Mouse (Mus musculus) liver, postnatal 0 days (tissue): ENCODE data around the gene Psmb6. TPM values are rescaled to one million over a fixed set of nuclear protein-coding genes. Genes with fewer than 3 reads are reported as not detected.
A peak's percentile ranks its signal among the peaks of the same experiment; 100 is the strongest.

Experiments
- ATAC-seq: fragments of 200-750 bp; cut with Nextera tagmentation; 2 replicates; pipeline ENCODE4 v1.8.0; 2017; ENCODE audit warnings: mild to moderate bottlenecking, moderate library complexity
- DNase-seq: peaks from one replicate; pipeline ENCODE4 v3.0.0-alpha.2; 2016
- H3K27ac ChIP-seq: fragments of 300-500 bp; sonication (generic); 2 replicates; pipeline ENCODE4 v1.5.1; 2014; ENCODE audit warnings: antibody characterized with exemption, moderate library complexity, mild to moderate bottlenecking, low read depth
- H3K27me3 ChIP-seq: fragments of 300-500 bp; sonication (generic); 2 replicates; pipeline ENCODE4 v1.6.1; 2014; ENCODE audit warnings: low read length, control low read depth, mixed read lengths; ENCODE audit not compliant: insufficient read depth
- H3K36me3 ChIP-seq: fragments of 300-500 bp; sonication (generic); replicated peaks from 2 replicates; pipeline ENCODE4 v1.6.1; 2014; ENCODE audit warnings: mild to moderate bottlenecking, control low read depth, low read length, moderate library complexity, mixed read lengths; ENCODE audit not compliant: insufficient read depth
- H3K4me1 ChIP-seq: fragments of 300-500 bp; sonication (generic); 2 replicates; pipeline ENCODE4 v1.6.1; 2014; ENCODE audit warnings: antibody characterized with exemption, mild to moderate bottlenecking, control low read depth; ENCODE audit not compliant: insufficient read depth
- H3K4me2 ChIP-seq: fragments of 300-500 bp; sonication (generic); 2 replicates; pipeline ENCODE4 v1.6.1; 2014; ENCODE audit warnings: low read depth, mild to moderate bottlenecking, low read length, moderate library complexity, mixed read lengths
- H3K4me3 ChIP-seq: fragments of 300-500 bp; sonication (generic); 2 replicates; pipeline ENCODE4 v1.5.1; 2014; ENCODE audit warnings: low read depth, low read length
- H3K9ac ChIP-seq: fragments of 300-500 bp; sonication (generic); replicated peaks from 2 replicates; pipeline ENCODE4 v1.6.1; 2014; ENCODE audit warnings: mild to moderate bottlenecking, moderate library complexity
- H3K9me3 ChIP-seq: fragments of 300-500 bp; sonication (generic); 2 replicates; pipeline ENCODE4 v1.6.1; 2016; ENCODE audit warnings: mild to moderate bottlenecking, control low read depth, low read length, mixed read lengths
- CTCF ChIP-seq: sonication (generic); IDR thresholded peaks from 2 replicates; pipeline ENCODE4 v1.5.1; 2016; ENCODE audit warnings: antibody characterized with exemption, low read depth
- EP300 ChIP-seq: IDR thresholded peaks from 2 replicates; pipeline ENCODE4 v1.6.1; 2016; ENCODE audit warnings: antibody characterized with exemption, low read depth, mild to moderate bottlenecking
- WGBS: fragments of 180-500 bp; shearing (Covaris S2); extraction: QIAGEN DNeasy Blood & Tissue Kit; methylation state at CpG from one replicate; pipeline ENCODE4 v1.1.7; 2014; ENCODE audit not compliant: insufficient replicate concordance; 5-methylcytosine and 5-hydroxymethylcytosine counted together
- polyA plus RNA-seq: library from polyadenylated mRNA; unstranded; fragments of >200 nt; fragmentation: Nextera tagmentation; extraction: Ambion mirVana; gene quantifications from 2 replicates; pipeline ENCODE4 v1.2.1, GENCODE M21; 2015

Psmb6 gene
- polyA plus RNA-seq, 1 experiment from 2014 or later = 325 TPM

- Histone ChIP-seq H3K36me3 (no peaks in the 10 kb centered on the region), H3K27ac (no peak overlapping the region), H3K9ac (no peak overlapping the region; the same call in 1 of the 2 replicates), H3K27me3 (peaks cover 5% of the 10 kb centered on the region; the same call in 1 of the 2 replicates), H3K4me3 (peak overlapping the region; percentile 58; the same call in 1 of the 2 replicates), H3K4me1 (peaks cover 4% of the 10 kb centered on the region; the same call in 1 of the 2 replicates), H3K9me3 (no peaks in the 10 kb centered on the region), H3K4me2 (peak overlapping the region; percentile 79)
- TF ChIP-seq CTCF (no peak), EP300 (no peak)
- WGBS = 71% methylated on average over 7 of the region's 7 CpGs
- ATAC-seq = no peak
- no peak for DNase-seq
These were observed 15.8 kb downstream of the Psmb6 start for GRCm38 (mm10) chr11:70540928-70541327.

DNA sequence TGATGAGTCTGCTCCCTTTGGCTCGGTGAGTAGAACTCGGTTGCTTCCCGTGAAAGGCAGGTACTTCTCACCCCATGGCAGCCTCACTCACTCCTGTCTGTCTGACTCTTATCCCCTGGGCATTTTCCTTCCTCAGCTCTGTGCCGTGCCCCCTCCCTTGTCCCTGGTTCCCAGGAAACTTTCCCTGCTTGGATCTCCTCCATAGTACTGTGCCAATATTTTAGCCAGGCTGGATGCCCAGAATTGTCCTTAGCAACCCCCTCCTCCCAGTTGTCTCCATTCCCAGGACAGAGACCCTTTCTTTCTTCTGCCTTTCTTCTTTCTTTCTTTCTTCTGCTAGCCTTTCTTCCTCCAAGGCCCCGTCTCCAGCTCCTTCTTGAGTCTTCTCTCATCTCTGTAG lies 16.2 kb downstream of the Psmb6 start:
- Histone ChIP-seq H3K27me3 (peaks cover 5% of the 10 kb centered on the region; the same call in 1 of the 2 replicates), H3K4me3 (no peak overlapping the region), H3K27ac (no peak overlapping the region), H3K9ac (no peak overlapping the region), H3K4me1 (peaks cover 4% of the 10 kb centered on the region; the same call in 1 of the 2 replicates), H3K36me3 (no peaks in the 10 kb centered on the region), H3K9me3 (no peaks in the 10 kb centered on the region), H3K4me2 (no peak overlapping the region)
- TF ChIP-seq CTCF (no peak), EP300 (no peak)
- DNase-seq = no peak
- WGBS = 64% methylated on average over 5 of the region's 5 CpGs
- ATAC-seq = no peak

GRCm38 (mm10) chr11:70544496-70544895 lies 19.3 kb downstream of the Psmb6 start:
- DNase-seq = no peak
- TF ChIP-seq CTCF = no peak
- TF ChIP-seq EP300 = no peak
- no peak overlapping the region for H3K4me3 ChIP-seq
- no peak overlapping the region for H3K9ac ChIP-seq
- H3K27ac ChIP-seq = no peak overlapping the region
- no peaks in the 10 kb centered on the region for H3K9me3 ChIP-seq
- H3K27me3 ChIP-seq = peaks cover 5% of the 10 kb centered on the region; the same call in 1 of the 2 replicates
- H3K4me1 ChIP-seq = peaks cover 4% of the 10 kb centered on the region; the same call in 1 of the 2 replicates
- no peaks in the 10 kb centered on the region for H3K36me3 ChIP-seq
- 65% methylated on average over 7 of the region's 7 CpGs for WGBS
- ATAC-seq = no peak
- H3K4me2 ChIP-seq = no peak overlapping the region

DNA sequence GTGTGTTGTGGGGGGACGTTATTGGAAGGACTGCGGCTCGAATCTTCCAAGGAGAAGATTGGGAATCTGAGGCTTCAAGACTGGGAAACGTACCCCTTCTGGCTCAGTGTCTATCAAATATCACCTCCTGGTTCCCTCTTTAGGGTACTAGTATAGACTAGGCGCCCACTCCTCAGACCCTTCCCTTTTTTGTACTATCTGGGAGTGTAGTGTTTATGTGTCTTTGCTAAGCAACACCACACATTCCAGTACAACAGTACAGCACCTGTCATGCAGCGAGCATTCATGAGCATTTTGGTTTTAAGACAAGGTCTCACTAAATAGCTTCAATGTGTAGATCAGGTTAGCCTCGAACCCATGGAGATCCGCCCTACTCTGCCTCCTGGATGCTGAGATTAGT lies 26.4 kb downstream of the Psmb6 start:
- TF ChIP-seq EP300 (no peak), CTCF (no peak)
- Histone ChIP-seq H3K27ac (no peak overlapping the region), H3K4me3 (no peak overlapping the region), H3K9ac (no peak overlapping the region), H3K4me1 (no peaks in the 10 kb centered on the region), H3K9me3 (no peaks in the 10 kb centered on the region), H3K4me2 (no peak overlapping the region), H3K27me3 (no peaks in the 10 kb centered on the region), H3K36me3 (no peaks in the 10 kb centered on the region)
- DNase-seq (no peak), ATAC-seq (no peak)
- 78% methylated on average over 8 of the region's 8 CpGs for WGBS

DNA sequence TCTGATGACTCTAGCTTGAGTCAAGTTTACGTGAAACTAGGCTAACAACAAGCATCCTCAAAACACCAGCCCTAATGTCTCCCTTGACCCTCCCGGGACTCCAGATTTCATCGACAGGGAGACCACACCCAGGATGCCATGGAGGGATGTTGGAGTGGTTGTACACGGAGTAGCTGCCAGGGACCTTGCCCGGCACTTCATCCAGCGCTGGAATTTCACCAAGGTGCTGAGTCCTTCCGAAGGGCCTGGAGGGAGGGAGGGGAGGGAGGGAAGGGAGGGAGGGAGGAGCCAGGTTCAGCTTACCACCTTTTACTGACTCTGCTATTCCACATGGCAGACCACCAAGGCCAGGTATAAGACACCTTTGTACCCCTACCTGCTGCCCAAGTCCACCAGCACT lies 28.8 kb downstream of the Psmb6 start:
- DNase-seq (no peak), ATAC-seq (no peak)
- WGBS = 60% methylated on average over 7 of the region's 7 CpGs
- no peaks in the 10 kb centered on the region for H3K9me3 ChIP-seq
- H3K36me3 ChIP-seq = no peaks in the 10 kb centered on the region
- no peaks in the 10 kb centered on the region for H3K27me3 ChIP-seq
- H3K27ac ChIP-seq = no peak overlapping the region
- H3K9ac ChIP-seq = no peak overlapping the region
- H3K4me3 ChIP-seq = no peak overlapping the region
- no peak overlapping the region for H3K4me2 ChIP-seq
- no peaks in the 10 kb centered on the region for H3K4me1 ChIP-seq
- TF ChIP-seq CTCF (no peak), EP300 (no peak)

GRCm38 (mm10) chr11:70557545-70557944 lies 32.4 kb downstream of the Psmb6 start:
- no peak overlapping the region for H3K27ac ChIP-seq
- H3K36me3 ChIP-seq = no peaks in the 10 kb centered on the region
- DNase-seq (no peak), ATAC-seq (no peak)
- TF ChIP-seq CTCF (0 out of 2 replicates have a peak, but pooled peaks have one; percentile 16), EP300 (no peak)
- H3K4me2 ChIP-seq = no peak overlapping the region
- H3K27me3 ChIP-seq = no peaks in the 10 kb centered on the region
- no peak overlapping the region for H3K9ac ChIP-seq
- 85% methylated on average over 9 of the region's 9 CpGs for WGBS
- H3K4me1 ChIP-seq = peaks cover 6% of the 10 kb centered on the region; the same call in 1 of the 2 replicates
- no peak overlapping the region for H3K4me3 ChIP-seq
- no peaks in the 10 kb centered on the region for H3K9me3 ChIP-seq

DNA sequence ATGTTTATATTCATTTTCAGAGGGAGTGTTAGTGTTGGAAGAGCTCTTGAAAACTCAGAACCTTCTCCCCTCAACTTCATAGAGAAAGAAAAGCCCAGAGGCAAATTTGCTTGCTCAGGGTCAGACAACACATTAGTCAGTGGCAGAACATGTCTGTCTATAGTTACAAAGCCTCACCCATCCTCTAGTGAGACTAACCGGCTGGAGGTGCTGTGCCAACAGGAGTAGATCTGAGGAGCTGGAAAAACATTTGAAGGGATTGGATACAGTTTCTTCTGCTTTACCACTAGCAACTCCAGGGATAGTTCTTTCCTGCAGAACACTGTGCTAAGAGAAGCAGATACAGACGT lies 36.7 kb downstream of the Psmb6 start:
- ATAC-seq = peak; percentile 3
- Histone ChIP-seq H3K4me1 (peaks cover 22% of the 10 kb centered on the region), H3K9ac (no peak overlapping the region), H3K27ac (peak overlapping the region; percentile 85), H3K27me3 (no peaks in the 10 kb centered on the region), H3K9me3 (no peaks in the 10 kb centered on the region), H3K4me3 (peak overlapping the region; percentile 94), H3K36me3 (no peaks in the 10 kb centered on the region), H3K4me2 (peak overlapping the region; percentile 96)
- WGBS = 3% methylated on average over 2 of the region's 2 CpGs
- no peak for TF ChIP-seq CTCF
- TF ChIP-seq EP300 = no peak
- DNase-seq = no peak
